Mouse (Mus musculus): ENCODE results near the gene Fam76b. TPM values are rescaled to one million over a fixed set of nuclear protein-coding genes. Genes with fewer than 3 reads are reported as not detected.

Fam76b gene
- polyA plus RNA-seq, 1 experiment from 2014 or later, result 25.4 TPM

DNA sequence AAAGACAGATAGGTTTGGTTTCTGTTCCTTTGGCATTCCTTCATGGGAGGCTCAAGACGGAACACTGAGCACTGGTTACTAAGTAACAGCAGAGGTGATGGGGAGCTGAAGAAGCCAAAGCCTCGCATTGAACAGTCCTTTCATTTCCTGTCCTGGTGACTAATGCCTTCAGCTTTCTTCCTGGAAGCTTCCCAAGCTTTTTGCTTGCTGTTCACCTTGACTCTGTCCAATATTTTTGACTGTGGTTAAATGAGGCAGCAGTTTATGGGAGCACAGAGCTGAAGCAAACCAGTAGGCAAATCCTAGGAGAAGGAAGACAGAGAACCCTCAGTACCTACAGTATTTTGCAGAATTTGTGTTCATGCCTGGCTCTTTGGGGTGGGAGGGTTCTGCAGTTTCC lies 47.8 kb downstream of the Fam76b start:
- WGBS, result 38% methylated on average over 2 of the region's 2 CpGs
- Histone ChIP-seq H3K27ac (no peak overlapping the region), H3K9me3 (replicated peaks) (no peaks in the 10 kb centered on the region), H3K36me3 (no peaks in the 10 kb centered on the region), H3K27me3 (no peaks in the 10 kb centered on the region), H3K9ac (no peak overlapping the region), H3K4me1 (no peaks in the 10 kb centered on the region), H3K4me3 (replicated peaks) (no peak overlapping the region), H3K4me2 (no peak overlapping the region)
- ATAC-seq (replicated peaks; ENCODE audit: low FRiP score), result no peak

DNA sequence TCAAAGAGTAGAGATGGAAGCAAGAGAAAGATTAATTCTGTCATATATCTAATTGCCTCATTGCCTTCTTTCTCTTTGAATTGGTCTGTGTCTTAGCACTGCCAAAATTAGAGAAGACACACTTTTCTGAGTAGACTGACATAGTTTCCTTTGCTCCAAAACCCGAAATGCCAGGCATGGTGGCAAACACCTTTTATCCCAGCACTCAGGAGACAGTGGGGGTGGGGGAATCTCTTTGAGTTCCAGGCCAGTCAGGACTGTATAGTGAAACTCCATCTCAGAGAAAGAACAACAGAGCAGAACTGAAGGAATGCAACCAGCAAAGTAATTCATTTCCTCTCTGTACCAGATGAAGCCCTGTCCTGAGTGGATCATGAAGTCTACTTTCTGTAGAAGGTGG lies 53.2 kb downstream of the Fam76b start:
- Histone ChIP-seq H3K36me3 (no peaks in the 10 kb centered on the region), H3K27me3 (no peaks in the 10 kb centered on the region), H3K4me1 (no peaks in the 10 kb centered on the region), H3K9ac (no peak overlapping the region), H3K9me3 (replicated peaks) (no peaks in the 10 kb centered on the region), H3K4me2 (no peak overlapping the region), H3K27ac (no peak overlapping the region), H3K4me3 (replicated peaks) (no peak overlapping the region)
- WGBS, result 58% methylated on average over 1 of the region's 1 CpGs
- no peak for ATAC-seq (replicated peaks; ENCODE audit: low FRiP score)

DNA sequence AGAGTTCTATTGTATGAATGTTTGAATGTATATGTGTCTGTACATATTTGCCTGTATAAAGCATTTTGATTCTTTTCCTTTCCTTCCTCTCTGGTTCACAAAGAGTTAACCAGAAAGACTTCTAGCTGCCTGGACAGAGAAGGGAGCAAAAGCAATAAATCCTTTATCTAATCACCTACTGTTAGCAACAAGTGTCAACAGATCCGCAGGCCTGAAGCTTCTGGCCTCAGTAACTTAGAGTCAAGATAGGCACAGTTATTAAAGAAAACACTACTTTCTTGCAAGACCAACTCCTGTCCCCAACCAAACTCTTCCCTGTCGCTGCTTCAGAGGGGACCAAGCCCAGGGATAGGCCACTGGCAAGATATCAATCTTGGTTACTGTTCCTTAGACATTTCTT lies 55.0 kb downstream of the Fam76b start:
- Histone ChIP-seq H3K9me3 (replicated peaks) (no peaks in the 10 kb centered on the region), H3K4me1 (no peaks in the 10 kb centered on the region), H3K36me3 (no peaks in the 10 kb centered on the region), H3K4me2 (no peak overlapping the region), H3K27ac (no peak overlapping the region), H3K27me3 (no peaks in the 10 kb centered on the region), H3K4me3 (replicated peaks) (no peak overlapping the region), H3K9ac (no peak overlapping the region)
- no peak for ATAC-seq (replicated peaks; ENCODE audit: low FRiP score)
- 4% methylated on average over 2 of the region's 2 CpGs for WGBS

DNA sequence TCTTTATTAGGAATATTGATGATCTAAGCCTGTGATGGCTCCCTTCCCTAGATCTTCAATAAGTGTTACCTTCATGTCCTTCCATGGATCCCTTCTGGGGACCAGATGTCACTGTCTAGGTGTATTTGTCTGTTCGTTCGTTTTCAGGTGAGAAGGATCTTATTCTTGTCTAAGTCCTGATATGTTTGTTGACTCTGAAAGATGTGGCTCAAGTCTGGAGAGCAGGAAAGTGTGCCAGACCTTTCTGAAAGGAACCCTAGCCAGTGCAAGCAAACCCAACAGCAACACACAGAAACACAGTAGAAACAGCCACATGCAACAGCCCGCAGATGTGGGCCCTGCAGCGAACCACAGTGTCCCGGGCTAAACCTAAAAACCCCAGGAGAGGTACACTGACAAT lies 61.5 kb downstream of the Fam76b start:
- no peak overlapping the region for H3K27ac ChIP-seq
- no peak overlapping the region for H3K9ac ChIP-seq
- H3K36me3 ChIP-seq, result no peaks in the 10 kb centered on the region
- H3K27me3 ChIP-seq, result no peaks in the 10 kb centered on the region; the same call in 1 of the 2 replicates
- WGBS, result 78% methylated on average over 5 of the region's 5 CpGs
- no peak overlapping the region for H3K4me2 ChIP-seq
- H3K9me3 ChIP-seq (replicated peaks), result no peaks in the 10 kb centered on the region
- no peak for ATAC-seq (replicated peaks; ENCODE audit: low FRiP score)
- no peak overlapping the region for H3K4me3 ChIP-seq (replicated peaks)
- H3K4me1 ChIP-seq, result 0 out of 2 replicates have a peak, but pooled peaks cover 2% of the 10 kb centered on the region

DNA sequence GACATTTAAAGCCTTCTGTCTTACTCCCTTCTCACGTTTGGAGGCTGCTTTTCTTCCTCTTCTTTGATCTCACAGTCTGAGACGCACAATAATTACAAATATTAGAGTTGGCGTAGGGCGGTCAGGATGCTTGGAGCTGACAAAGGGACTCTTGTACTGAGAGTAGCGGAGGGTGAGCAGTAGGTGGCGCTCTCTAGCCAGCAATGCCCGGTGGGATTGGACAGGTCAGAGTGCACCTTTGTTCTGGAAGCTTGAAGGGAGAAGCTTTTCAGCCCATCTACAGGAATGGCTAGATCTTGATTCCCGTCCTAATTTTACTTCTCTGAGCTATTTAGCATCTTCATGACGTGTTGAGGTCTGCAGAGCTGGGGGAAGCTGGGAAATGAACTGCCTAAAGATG lies 62.1 kb downstream of the Fam76b start:
- Histone ChIP-seq H3K27me3 (no peaks in the 10 kb centered on the region; the same call in 1 of the 2 replicates), H3K4me3 (replicated peaks) (no peak overlapping the region), H3K9ac (no peak overlapping the region), H3K9me3 (replicated peaks) (no peaks in the 10 kb centered on the region), H3K4me1 (0 out of 2 replicates have a peak, but pooled peaks cover 2% of the 10 kb centered on the region), H3K36me3 (no peaks in the 10 kb centered on the region), H3K4me2 (no peak overlapping the region), H3K27ac (no peak overlapping the region)
- ATAC-seq (replicated peaks; ENCODE audit: low FRiP score), result peak; percentile 89
- WGBS, result 7% methylated on average over 9 of the region's 9 CpGs

DNA sequence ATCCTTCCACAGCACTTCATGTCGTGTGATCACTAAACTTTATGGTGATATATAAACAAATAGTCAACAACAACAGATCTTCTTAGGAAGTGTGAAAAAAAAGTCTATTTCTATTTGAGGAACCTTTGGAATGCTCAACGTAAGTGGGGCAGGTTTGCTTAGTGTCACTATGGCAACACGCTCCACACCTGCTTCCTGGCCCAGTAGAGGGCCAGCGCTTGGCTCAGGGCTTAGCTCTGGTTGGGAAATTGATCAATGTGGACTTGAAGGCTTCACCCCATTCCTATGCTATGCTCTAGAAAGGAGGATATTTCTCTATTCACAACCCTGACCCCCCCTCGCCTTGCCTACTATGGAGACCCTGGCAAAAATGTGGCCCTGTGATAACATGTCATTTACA lies 62.7 kb downstream of the Fam76b start:
- H3K27ac ChIP-seq, result no peak overlapping the region
- WGBS, result 54% methylated on average over 5 of the region's 5 CpGs

DNA sequence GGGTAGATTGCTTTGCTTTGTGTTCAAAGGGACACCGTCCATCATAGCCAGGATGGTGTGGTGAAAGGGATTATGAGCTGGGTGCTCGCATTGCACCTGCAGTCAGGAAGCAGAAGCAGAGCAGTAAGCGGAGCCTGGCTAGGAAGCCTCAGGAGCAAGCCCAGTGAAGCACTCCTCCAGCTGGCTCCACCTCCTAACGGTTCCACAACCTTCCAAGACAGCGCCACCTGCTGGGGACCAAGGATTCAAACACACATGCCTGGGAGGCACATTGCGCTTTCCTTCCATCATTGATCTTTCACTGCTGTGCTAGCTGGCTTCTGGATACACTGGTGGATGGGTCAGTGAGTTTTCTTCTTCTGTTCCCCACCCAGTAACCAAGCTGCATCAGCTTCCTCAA lies 64.4 kb downstream of the Fam76b start:
- H3K9me3 ChIP-seq (replicated peaks), result no peaks in the 10 kb centered on the region
- no peak overlapping the region for H3K4me3 ChIP-seq (replicated peaks)
- H3K9ac ChIP-seq, result no peak overlapping the region
- no peak overlapping the region for H3K4me2 ChIP-seq
- 0 out of 2 replicates have a peak, but pooled peaks cover 2% of the 10 kb centered on the region for H3K4me1 ChIP-seq
- no peaks in the 10 kb centered on the region; the same call in 1 of the 2 replicates for H3K27me3 ChIP-seq
- WGBS, result 94% methylated on average over 6 of the region's 6 CpGs
- no peak overlapping the region for H3K27ac ChIP-seq
- no peaks in the 10 kb centered on the region for H3K36me3 ChIP-seq
- no peak for ATAC-seq (replicated peaks; ENCODE audit: low FRiP score)

More for the DNA sequence above, 62.7 kb downstream of the Fam76b start:
- no peaks in the 10 kb centered on the region for H3K36me3 ChIP-seq
- no peak overlapping the region for H3K9ac ChIP-seq
- no peaks in the 10 kb centered on the region for H3K9me3 ChIP-seq (replicated peaks)
- H3K4me3 ChIP-seq (replicated peaks), result no peak overlapping the region
- H3K4me2 ChIP-seq, result no peak overlapping the region
- 0 out of 2 replicates have a peak, but pooled peaks cover 2% of the 10 kb centered on the region for H3K4me1 ChIP-seq
- 0 out of 2 replicates have a peak, but pooled peaks have one; percentile 33 for ATAC-seq (replicated peaks; ENCODE audit: low FRiP score)
- H3K27me3 ChIP-seq, result no peaks in the 10 kb centered on the region; the same call in 1 of the 2 replicates

DNA sequence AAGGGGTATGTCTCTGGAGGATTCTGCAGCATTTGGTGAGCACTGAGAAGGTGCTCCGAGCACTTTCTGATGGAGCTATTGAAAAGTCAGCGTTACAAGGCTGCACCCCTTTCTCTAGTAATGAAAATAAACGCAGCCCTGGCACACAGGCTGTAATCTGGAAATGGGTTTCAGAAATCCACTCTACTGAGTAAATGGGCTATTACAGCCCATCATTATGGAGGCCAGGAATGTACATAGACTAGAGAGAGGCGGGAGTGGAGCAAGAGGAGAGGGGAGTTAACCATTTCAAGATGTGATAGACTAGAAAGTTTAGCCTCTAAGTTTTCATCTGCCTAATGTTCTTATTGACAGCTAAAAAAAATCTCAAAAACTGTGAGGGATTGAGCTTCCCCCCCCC lies 65.5 kb downstream of the Fam76b start:
- Histone ChIP-seq H3K36me3 (no peaks in the 10 kb centered on the region), H3K4me1 (0 out of 2 replicates have a peak, but pooled peaks cover 2% of the 10 kb centered on the region), H3K4me2 (no peak overlapping the region), H3K4me3 (replicated peaks) (no peak overlapping the region), H3K27ac (no peak overlapping the region), H3K27me3 (no peaks in the 10 kb centered on the region; the same call in 1 of the 2 replicates), H3K9ac (no peak overlapping the region), H3K9me3 (replicated peaks) (no peaks in the 10 kb centered on the region)
- WGBS, result 61% methylated on average over 4 of the region's 4 CpGs
- ATAC-seq (replicated peaks; ENCODE audit: low FRiP score), result no peak

DNA sequence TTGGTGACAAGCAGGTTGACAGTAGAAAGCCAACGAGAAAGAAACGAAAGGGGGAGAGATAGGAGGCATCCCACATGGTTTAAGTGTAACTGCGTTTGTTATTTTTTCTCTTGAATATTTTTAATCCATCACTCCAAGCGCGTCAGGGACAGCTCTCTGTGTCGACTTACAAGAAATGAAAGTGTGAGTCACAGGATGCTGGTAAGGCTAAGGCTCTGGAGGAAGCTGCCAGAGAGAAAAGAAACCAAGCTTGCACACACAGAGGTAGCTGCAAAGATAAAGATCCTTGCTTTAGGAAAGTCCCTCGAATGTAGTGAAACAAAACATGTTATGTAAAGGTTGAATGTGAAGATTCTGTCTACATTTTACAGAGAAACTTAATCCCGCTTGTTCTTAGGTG lies 67.0 kb downstream of the Fam76b start:
- Histone ChIP-seq H3K4me1 (0 out of 2 replicates have a peak, but pooled peaks cover 2% of the 10 kb centered on the region), H3K9ac (no peak overlapping the region), H3K27me3 (no peaks in the 10 kb centered on the region), H3K9me3 (replicated peaks) (no peaks in the 10 kb centered on the region), H3K27ac (no peak overlapping the region), H3K36me3 (no peaks in the 10 kb centered on the region), H3K4me2 (no peak overlapping the region), H3K4me3 (replicated peaks) (no peak overlapping the region)
- 49% methylated on average over 8 of the region's 8 CpGs for WGBS
- ATAC-seq (replicated peaks; ENCODE audit: low FRiP score), result no peak

DNA sequence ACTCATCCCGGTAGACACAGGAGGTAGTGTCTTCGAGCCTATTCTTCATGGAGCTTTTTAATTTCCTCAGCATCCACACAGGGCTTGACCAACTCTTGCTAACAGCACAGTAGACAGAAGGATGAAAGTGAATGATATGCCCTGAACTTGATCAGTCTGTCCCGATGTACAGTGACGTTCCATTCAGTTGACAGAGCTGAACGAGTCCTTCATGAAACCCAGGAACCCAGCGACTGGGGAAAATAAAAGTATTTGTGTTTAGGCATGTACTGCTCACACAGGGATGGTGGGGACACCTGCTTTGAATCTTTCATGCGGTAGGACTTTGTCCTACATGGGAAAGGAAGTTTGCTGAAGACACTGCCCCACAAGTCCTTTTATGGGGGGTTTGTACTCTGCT lies 67.4 kb downstream of the Fam76b start:
- no peaks in the 10 kb centered on the region for H3K4me1 ChIP-seq
- no peak overlapping the region for H3K4me3 ChIP-seq (replicated peaks)
- H3K9me3 ChIP-seq (replicated peaks), result no peaks in the 10 kb centered on the region
- no peaks in the 10 kb centered on the region for H3K27me3 ChIP-seq
- ATAC-seq (replicated peaks; ENCODE audit: low FRiP score), result no peak
- H3K4me2 ChIP-seq, result no peak overlapping the region
- H3K27ac ChIP-seq, result no peak overlapping the region
- WGBS, result 84% methylated on average over 7 of the region's 7 CpGs
- H3K9ac ChIP-seq, result no peak overlapping the region
- H3K36me3 ChIP-seq, result no peaks in the 10 kb centered on the region

DNA sequence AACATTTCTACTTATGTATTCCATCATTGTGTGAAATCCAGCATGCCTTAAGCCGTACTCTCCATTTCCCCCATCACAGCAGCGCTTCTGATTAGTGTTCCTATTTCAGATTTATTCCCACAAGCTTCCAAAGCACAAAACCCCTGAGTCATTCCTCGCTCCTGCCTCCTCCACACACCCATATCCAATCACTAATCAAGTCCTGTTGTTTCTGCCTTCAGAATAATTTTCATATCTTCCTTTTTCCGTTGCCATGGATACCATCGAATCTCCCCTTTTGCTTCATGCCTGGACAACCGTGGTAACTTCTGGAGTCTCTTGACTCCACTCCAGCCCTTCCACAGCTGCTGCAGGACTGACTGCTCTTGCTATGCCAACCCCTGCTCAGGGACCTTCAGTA lies 68.5 kb downstream of the Fam76b start:
- 83% methylated on average over 6 of the region's 6 CpGs for WGBS
- Histone ChIP-seq H3K9me3 (replicated peaks) (no peaks in the 10 kb centered on the region), H3K27me3 (no peaks in the 10 kb centered on the region), H3K4me1 (no peaks in the 10 kb centered on the region), H3K4me3 (replicated peaks) (no peak overlapping the region), H3K9ac (no peak overlapping the region), H3K36me3 (no peaks in the 10 kb centered on the region), H3K4me2 (no peak overlapping the region), H3K27ac (no peak overlapping the region)
- no peak for ATAC-seq (replicated peaks; ENCODE audit: low FRiP score)

DNA sequence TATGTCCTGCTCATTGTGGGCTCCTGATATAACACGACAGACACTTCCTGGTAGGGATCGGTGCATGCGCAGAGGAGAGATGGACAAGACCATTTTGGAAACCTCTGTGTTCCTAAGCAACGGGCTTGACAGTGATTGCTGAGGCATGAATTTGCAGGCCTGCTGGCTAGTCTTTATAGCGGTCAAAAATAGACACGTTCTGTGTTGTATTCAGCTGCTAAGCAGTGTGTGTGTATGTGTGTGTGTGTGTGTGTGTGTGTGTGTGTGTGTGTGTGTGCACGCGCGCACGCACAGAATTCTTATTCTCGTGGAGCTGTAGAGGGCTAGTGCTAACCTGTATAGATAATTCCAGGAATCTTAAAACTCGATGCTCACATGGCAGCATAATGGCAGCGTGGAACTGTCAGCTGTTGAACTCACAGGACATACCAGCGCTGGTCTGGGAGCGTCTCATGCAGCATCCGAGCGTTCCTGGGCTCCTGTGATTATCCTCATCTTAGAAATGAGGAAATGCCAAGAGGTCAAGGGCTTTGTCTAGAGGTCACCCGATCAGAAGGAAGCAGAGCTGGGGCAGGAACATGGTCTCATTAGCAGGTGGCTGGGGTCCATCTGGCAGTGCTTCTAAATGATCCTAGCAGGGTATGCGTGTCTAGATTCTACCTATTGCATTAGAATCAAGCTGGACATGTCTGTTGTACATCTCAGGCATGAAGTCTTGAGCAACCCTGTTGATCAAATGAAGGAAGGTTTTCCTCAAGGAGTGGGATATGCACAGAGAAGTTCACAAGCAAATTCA lies 71.2 kb downstream of the Fam76b start:
- no peaks in the 10 kb centered on the region for H3K36me3 ChIP-seq
- no peak overlapping the region for H3K27ac ChIP-seq
- H3K9me3 ChIP-seq (replicated peaks), result no peaks in the 10 kb centered on the region
- no peak for ATAC-seq (replicated peaks; ENCODE audit: low FRiP score)
- WGBS, result 71% methylated on average over 19 of the region's 19 CpGs
- H3K9ac ChIP-seq, result no peak overlapping the region
- no peaks in the 10 kb centered on the region for H3K4me1 ChIP-seq
- no peak overlapping the region for H3K4me3 ChIP-seq (replicated peaks)
- H3K27me3 ChIP-seq, result no peaks in the 10 kb centered on the region
- no peak overlapping the region for H3K4me2 ChIP-seq

Measured in kidney, embryonic 15.5 days (tissue).